Mouse (Mus musculus) Patski (cell line): ENCODE measurements around the gene Fitm2. TPM values are rescaled to one million over a fixed set of nuclear protein-coding genes. Genes with fewer than 3 reads are reported as not detected.
A peak's percentile ranks its signal among the peaks of the same experiment; 100 is the strongest.

Experiments used
- ATAC-seq: fragments of 100-300 bp; one replicate; pipeline ENCODE4 v1.8.0; 2021
- CTCF ChIA-PET: fragments of 350-600 bp; sonication (Branson Sonifier 250); formaldehyde crosslinking; loops from one replicate; lab custom pipeline; 2022; ENCODE audit warnings: inconsistent platforms; lab: Charles Lee
- POLR2A ChIA-PET: fragments of 350-600 bp; sonication (Branson Sonifier 250); formaldehyde crosslinking; loops from one replicate; lab custom pipeline; 2022; ENCODE audit warnings: antibody characterized with exemption, inconsistent platforms; lab: Charles Lee
- DNase-seq: peaks from one replicate; pipeline ENCODE4 v3.0.0-alpha.2; 2011; ENCODE audit warnings: low read depth, low spot score
- H3K27me3 ChIP-seq: fragments of 371-371 bp; one replicate; pipeline ENCODE4 v1.5.1; 2021
- CTCF ChIP-seq: fragments of 100-300 bp; IDR thresholded peaks from one replicate; pipeline ENCODE4 v1.5.1; 2021
- in situ Hi-C: fragments of 300-500 bp; cut with MboI; formaldehyde crosslinking; loops from 3 replicates; pipeline ENCODE4 v1.11.1; 2018; ENCODE audit warnings: low pct_unique_long_range_greater_than_20kb, mixed read lengths
- polyA plus RNA-seq: library from polyadenylated mRNA; unstranded; gene quantifications from one replicate; pipeline ENCODE4 v1.2.3, GENCODE M21; 2021

Fitm2 gene
- polyA plus RNA-seq, result 11.7 TPM

DNA sequence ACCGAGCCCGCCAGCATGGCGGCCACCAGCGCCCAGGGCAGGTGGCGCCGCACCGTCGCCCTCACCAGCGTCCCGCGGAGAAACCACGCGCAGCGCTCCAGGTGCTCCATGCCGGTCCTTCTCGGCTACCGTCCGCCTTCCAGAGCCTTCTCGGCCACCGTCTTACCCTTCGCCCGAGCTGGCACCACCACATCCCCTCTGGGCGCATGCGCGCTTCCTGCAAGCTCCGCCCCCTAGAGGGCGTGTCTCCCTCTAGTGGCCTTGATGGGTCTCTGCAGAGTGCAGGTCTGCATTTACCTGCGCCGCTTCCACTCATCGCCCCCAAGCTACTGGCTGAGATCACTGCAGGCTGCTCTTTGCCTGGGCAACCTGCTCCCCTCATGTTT, at the start of gene Fitm2:
Gene Fitm2 (minus strand): TSS at position 164 of the 386 bp plus-strand sequence.
- ATAC-seq (peak; percentile 87), DNase-seq (peak; percentile 91)
- peaks cover 3% of the 10 kb centered on the region for H3K27me3 ChIP-seq
- ChIA-PET POLR2A (interaction anchor here (1.1 kb wide), 1 partner anchor 62 kb away, joined by 4 read pairs; no protein-coding TSS in a partner anchor), CTCF (interaction anchor here (1.1 to 1.8 kb wide), 9 partner anchors 8 to 114 kb away, joined by 3 to 8 read pairs (median 4); no protein-coding TSS in a partner anchor)
- in situ Hi-C loops, result loop anchor here (5.0 kb wide), 1 partner anchor 50 kb away; the partner anchor contains the start of gene Oser1
- TF ChIP-seq CTCF, result peak; percentile 99

DNA sequence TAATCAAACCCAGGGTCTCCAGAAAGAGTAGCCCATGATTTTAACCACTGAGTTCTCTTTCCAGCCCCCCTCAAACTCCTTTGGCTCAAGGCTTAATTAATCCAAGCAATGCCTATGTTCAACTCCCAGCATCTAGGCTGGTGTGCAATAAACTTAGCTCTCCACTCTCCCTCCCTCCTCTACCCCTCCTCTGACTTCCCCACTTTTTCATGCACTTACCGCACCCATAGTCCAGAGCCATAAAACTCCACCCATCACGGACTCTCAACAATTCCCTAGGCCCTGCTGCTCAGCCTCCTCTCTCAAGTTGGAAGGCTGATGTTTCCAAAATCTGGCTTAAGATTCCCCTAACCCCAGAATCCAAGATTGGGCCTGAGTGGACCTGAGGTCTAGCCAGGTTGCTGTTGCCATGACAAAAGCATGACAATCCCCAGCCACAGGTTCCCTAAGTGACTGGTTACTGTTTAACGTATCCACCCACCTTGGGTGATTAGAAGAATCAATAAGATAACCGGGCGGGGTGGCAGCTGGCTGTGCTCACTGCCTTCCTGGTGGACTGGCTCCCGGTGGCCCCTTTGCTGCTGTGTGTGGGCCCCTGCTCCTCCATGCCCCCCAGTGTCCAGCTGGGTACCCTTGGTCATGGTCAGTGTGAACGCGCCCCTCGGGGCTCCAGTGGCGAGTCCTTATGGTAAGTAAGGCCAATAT, 34.0 kb upstream of the Fitm2 start, which contains the start of gene Hnf4a:
Gene Hnf4a (plus strand): TSS at position 509 of the 705 bp plus-strand sequence.
- POLR2A ChIA-PET, result no interaction called here
- CTCF ChIA-PET, result no interaction called here
- TF ChIP-seq CTCF, result no peak
- ATAC-seq (no peak), DNase-seq (no peak)
- H3K27me3 ChIP-seq, result peaks cover 35% of the 10 kb centered on the region
- in situ Hi-C loops, result no loop called here

DNA sequence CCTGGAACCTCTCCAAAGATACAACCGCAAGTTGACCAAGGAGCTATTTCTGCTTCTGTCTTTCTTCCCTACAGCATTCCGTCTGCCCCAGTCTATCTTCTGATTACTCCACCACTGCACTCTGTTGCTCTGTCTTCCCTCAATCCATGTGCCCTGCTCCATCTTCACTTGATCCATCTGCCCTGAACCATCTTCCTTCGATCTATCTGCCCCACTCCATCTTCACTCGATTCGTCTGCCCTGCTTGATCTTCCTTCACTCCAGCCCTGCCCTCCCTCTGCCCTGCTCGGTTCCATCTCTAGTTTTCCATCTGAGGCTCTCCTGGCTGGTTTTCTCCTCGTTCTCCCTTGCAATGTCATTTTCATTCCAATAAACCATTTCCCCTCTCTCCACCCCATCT, 30.8 kb upstream of the Fitm2 start:
- no peak for ATAC-seq
- CTCF ChIA-PET, result no interaction called here
- H3K27me3 ChIP-seq, result peaks cover 39% of the 10 kb centered on the region
- no peak for DNase-seq
- POLR2A ChIA-PET, result no interaction called here
- TF ChIP-seq CTCF, result no peak
- in situ Hi-C loops, result no loop called here

DNA sequence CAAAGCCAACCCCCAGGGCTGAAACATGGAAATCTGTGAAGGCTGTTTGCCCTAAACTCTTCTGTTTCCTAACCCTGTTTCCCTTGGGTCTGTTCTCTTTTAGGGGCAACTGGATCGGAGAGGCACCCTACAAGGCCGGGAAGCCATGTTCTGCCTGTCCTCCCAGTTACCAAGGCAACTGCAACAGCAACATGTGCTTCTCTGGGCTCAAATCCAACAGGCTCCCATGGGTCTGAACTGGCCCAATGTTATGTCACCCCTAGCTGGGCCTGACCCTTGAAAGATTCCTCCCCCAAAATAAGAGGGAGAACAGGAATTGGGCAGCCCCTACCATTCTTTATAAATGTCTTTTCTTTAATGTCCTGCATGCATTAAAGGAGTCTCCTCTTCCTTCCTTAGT, 29.8 kb upstream of the Fitm2 start:
- CTCF ChIA-PET, result no interaction called here
- DNase-seq, result no peak

DNA sequence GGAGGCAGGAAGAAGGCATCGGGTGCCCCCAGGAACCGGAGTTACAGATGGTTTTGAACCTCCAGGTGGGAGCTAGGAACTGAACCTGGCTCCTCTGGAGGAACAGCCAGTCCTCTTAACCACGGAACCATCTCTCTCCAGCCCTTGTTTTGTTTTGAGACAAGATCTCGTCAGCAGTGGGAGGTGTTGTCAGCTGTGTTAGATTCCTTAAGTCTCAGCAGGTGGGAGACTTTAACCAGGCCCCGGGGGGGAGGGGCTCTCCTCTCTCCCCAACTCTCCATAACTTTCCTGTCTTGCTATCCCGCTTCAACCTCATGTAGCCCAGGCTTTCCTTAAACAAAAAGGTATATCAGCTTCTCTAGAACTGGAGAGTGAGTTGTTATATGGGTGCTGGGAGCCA, 22.0 kb upstream of the Fitm2 start:
- TF ChIP-seq CTCF, result no peak
- peaks cover 9% of the 10 kb centered on the region for H3K27me3 ChIP-seq
- ChIA-PET POLR2A (no interaction called here), CTCF (interaction anchor here (0.6 kb wide), 1 partner anchor 75 kb away, joined by 3 read pairs; no protein-coding TSS in a partner anchor)
- no peak for ATAC-seq
- DNase-seq, result no peak
- in situ Hi-C loops, result no loop called here

More for the DNA sequence above, 29.8 kb upstream of the Fitm2 start:
- POLR2A ChIA-PET, result no interaction called here
- no peak for ATAC-seq
- in situ Hi-C loops, result no loop called here
- H3K27me3 ChIP-seq, result peaks cover 33% of the 10 kb centered on the region
- no peak for TF ChIP-seq CTCF

DNA sequence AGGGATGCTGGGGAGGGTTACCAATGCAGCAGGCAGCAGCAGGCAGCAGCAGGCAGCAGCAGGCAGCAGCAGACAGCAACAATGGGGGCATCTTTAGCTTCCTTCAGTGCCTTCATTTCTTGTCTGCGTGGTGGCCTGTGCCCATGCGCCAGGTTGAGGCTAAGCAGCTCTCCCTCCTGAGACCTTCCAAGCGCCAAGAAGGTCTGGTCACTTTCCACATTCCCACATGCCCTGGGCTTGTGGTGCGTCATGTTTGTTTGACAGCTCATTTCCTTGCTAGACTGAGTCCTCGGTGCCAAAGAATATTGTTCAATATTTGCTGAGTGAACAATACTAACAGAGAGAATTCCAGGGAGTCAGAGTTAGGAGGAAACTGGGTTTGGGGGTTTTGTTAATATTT, 21.5 kb upstream of the Fitm2 start:
- DNase-seq, result no peak
- ChIA-PET POLR2A (no interaction called here), CTCF (no interaction called here)
- peaks cover 9% of the 10 kb centered on the region for H3K27me3 ChIP-seq
- ATAC-seq, result no peak
- in situ Hi-C loops, result no loop called here
- no peak for TF ChIP-seq CTCF

DNA sequence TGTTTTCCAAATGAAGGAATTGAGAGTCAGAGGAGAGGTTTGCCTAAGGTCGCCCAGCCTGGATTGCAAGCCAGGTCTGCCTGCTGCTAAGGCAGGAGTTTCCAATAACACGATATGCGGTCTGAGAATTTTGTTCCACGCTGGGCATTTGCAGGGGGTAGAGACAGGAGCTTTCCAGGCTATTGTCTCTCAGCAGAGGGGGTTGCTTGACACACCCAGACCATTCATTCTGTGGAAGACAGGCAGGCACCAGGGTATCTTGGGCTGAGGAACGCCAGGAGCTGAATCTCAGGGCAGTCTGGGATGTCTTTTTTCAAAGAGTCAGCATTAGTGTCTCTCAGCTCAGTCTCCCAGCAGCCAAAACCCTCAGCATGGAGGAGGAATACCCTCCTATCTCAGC, 20.6 kb upstream of the Fitm2 start:
- ATAC-seq, result no peak
- TF ChIP-seq CTCF, result no peak

DNA sequence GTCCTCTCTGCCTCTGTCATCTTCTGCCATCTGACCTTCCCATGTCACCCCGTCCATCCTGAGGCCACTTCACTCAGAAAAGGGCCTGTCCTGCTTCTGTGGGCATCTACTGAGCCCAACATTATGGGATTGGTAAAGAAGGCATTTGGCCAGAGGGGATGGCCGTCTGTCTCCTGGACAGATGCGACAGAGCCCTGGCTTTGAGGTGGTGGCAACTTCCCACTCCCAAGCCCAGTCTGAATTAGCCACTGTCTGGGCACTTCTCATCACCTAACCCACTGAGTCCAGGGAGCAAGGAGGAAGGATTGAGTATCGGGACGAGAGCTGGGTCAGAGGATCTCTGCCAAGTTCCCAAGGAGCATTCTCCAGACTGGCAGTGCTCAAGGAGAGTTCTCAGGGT, 19.6 kb upstream of the Fitm2 start, which contains the start of gene R3hdml:
Gene R3hdml (plus strand): TSS at position 301 of the 400 bp plus-strand sequence.
- ChIA-PET POLR2A (no interaction called here), CTCF (no interaction called here)
- H3K27me3 ChIP-seq, result peaks cover 6% of the 10 kb centered on the region
- no peak for TF ChIP-seq CTCF
- in situ Hi-C loops, result no loop called here
- no peak for DNase-seq
- ATAC-seq, result no peak

More for the DNA sequence above, 20.6 kb upstream of the Fitm2 start:
- in situ Hi-C loops, result no loop called here
- CTCF ChIA-PET, result no interaction called here
- H3K27me3 ChIP-seq, result peaks cover 9% of the 10 kb centered on the region
- DNase-seq, result no peak
- POLR2A ChIA-PET, result no interaction called here

DNA sequence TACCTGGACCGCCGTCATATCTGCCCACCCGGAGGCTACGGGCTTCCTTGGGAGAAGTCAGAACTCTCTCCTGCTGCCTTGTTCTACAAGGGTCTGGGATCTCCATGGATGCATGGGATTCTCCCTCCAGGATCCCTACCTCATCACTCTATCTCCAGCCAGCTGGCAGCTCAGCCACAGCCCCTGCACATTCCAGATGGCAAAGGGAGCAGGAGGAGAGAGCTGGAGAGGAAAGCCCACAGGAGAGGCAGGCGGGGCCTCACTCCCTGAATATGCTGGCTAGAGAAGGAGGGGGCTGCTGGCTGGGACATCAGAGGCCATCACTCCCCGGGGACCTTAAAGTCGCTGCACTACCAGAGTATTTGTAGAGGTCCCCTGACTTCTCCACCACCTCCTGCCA, 18.9 kb upstream of the Fitm2 start:
- in situ Hi-C loops, result no loop called here
- POLR2A ChIA-PET, result no interaction called here

DNA sequence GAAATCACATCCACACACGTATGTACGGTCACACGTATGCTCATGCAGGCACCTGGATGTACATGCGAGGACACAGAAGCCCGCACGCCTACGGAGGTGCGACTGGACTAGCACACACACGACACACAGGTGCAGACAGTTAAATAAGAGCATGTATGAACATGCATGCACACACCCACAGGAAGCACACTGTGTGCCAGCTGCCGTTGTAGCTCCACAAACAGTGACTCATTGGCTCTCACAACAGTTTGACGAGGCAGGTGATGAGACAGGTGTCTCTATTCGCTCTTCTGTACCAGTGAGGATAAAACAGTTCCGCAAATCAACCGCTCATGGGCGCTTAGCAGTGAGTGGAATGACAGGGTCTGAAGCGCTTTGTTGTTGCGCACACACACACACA, 18.2 kb upstream of the Fitm2 start:
- TF ChIP-seq CTCF, result no peak
- ChIA-PET CTCF (no interaction called here), POLR2A (no interaction called here)
- peaks cover 16% of the 10 kb centered on the region for H3K27me3 ChIP-seq
- in situ Hi-C loops, result no loop called here
- DNase-seq, result no peak
- ATAC-seq, result no peak

More for the DNA sequence above, 18.9 kb upstream of the Fitm2 start:
- DNase-seq (no peak), ATAC-seq (no peak)
- CTCF ChIA-PET, result no interaction called here
- TF ChIP-seq CTCF, result no peak
- H3K27me3 ChIP-seq, result peaks cover 13% of the 10 kb centered on the region

DNA sequence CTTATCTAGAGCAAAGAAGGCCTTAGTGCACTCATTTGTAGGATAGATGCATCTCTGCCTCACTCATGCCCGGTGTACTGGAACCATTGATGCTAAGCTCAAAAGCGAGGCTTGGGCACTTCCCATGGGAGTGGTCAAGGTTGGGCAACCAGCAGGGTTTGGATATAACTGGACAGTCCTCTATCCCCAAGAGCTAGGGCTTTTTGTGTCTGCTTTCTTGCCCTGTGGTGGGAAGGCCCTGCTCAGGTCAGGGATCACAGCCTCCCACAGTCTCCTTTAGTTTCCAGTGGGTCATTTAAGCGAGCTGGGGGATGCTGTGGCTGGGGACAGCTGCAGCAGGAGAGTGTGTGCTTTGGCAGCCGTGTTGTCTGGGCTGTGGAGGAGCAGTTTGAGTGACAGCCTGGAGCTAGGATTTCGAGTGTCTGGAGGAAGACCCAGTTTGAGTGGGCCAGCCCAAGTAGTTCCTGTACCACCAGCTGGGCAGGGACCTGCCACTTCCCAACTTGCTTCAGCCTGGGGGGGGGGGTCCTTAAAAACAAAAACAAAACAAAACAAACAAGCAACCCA, 17.4 kb upstream of the Fitm2 start:
- ChIA-PET CTCF (interaction anchor here (1.3 kb wide), 1 partner anchor 9 kb away, joined by 5 read pairs; no protein-coding TSS in a partner anchor), POLR2A (no interaction called here)
- H3K27me3 ChIP-seq, result peaks cover 16% of the 10 kb centered on the region
- in situ Hi-C loops, result no loop called here
- TF ChIP-seq CTCF, result no peak
- DNase-seq (no peak), ATAC-seq (no peak)
